Mouse (Mus musculus): ENCODE data around the gene Krt24.

Gene Krt24

DNA sequence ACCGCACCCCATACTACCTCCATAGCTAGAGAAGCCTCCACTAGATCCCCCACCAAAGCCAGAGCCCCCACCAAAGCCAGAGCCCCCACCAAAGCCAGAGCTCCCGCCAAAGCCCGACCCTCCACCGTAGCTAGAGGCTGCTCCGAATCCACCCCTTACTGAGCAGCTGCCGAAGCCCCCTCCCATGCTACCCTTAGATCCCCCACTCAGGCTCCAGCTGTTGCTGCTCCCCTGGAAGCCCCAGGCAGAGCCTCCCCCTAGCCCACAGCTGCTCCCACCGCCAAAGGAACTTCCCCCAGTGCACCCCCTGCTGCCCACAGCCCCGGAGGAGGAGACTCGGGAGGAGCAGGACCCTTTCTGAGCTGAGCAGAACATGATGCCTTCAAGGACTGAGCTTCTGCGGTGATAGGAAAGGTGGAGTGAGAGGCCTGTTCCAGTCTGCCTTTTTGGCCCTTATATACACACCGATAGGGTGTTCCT is at the start of gene Krt24:
TSS of gene Krt24 (minus strand) at position 430 of the 480 bp plus-strand sequence.
- DNase-seq (ENCODE audit: low spot score), result no peak

GRCm38 (mm10) chr11:99333426-99333825 is 48.4 kb upstream of the Krt24 start:
- DNase-seq (ENCODE audit: low spot score), result no peak

DNA sequence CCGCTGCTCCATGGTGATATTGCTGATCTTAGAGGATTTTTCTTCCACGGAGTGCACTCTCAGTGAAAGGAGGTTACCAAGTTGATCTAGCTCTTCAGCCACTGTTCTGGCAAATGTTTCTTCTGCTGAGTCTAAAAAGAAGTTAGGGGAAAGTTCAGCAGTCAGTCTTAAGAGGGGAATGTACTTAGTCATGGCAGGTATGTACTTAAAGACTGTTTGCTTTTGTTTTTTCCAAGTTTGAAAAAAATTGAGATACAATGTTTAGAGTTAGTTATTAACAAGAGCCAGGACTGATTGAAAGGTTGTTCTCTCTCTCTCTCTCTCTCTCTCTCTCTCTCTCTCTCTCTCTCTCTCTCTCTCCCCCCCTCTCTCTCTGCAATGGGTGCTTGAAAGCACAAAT is 44.6 kb upstream of the Krt24 start:
- no peak for DNase-seq (ENCODE audit: low spot score)

DNA sequence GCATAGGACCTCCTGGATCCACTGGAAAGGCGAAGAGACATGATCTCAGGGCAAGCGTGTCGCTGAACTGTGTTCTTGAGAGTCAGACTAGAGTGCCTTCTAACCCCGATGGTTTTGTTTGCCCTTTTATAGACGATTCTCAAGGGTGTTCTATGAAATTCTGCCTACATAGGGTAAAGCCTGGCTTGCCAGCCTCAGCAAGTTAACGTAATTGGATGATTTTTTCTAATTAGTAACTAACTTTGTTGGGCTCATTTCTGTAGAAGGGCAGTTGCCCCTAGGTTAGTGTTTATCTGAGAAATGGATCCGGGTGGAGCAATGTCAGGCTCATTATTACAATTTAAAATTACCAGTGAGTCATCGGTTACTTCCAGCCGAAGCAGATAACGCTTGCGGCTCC is 37.8 kb upstream of the Krt24 start, which contains the start of gene Krt25:
TSS of gene Krt25 (minus strand) at position 101 of the 400 bp plus-strand sequence.
- DNase-seq (ENCODE audit: low spot score), result no peak

DNA sequence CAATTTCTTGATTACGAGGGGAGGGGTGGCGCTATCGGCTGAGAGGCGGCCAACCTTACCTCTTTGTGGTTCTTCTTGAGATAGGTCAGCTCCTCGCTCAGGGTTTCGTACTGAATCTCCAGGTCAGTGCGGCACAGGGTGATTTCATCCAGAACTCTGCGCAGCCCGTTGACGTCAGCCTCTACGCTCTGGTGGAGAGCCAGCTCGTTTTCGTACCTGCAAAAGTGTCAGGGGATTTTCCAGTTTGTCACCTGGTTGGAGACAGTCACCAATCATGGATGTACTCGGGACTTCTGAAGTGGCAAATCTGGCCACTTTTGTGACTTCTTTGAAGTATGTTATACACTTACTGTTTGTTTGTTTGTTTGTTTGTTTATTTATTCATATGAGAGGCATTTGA is 36.0 kb upstream of the Krt24 start:
- no peak for DNase-seq (ENCODE audit: low spot score)

- DNase-seq (ENCODE audit: low spot score), result no peak
Measured at GRCm38 (mm10) chr11:99319127-99319526, 34.1 kb upstream of the Krt24 start.

DNA sequence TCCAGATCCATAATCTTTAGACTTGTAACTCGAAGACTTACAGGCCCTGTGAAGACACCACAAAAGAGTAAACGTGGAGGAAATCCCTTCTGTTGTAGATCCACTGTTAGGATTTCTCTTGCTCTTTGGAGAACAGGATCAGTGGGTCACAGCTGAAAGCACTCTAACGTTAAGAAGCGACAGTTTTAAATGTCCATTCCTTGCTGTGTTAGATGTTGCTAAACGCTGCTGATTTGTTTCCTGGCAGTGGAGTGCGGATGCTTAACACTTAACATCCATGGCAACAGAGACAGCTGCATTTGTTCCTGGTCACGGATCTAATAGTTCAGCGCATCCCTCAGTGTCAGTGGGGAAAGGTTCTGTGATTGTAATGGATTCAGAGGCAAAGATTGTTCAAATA is 31.5 kb upstream of the Krt24 start:
- DNase-seq (ENCODE audit: low spot score), result no peak

GRCm38 (mm10) chr11:99314594-99314993 is 29.5 kb upstream of the Krt24 start:
- no peak for DNase-seq (ENCODE audit: low spot score)

DNA sequence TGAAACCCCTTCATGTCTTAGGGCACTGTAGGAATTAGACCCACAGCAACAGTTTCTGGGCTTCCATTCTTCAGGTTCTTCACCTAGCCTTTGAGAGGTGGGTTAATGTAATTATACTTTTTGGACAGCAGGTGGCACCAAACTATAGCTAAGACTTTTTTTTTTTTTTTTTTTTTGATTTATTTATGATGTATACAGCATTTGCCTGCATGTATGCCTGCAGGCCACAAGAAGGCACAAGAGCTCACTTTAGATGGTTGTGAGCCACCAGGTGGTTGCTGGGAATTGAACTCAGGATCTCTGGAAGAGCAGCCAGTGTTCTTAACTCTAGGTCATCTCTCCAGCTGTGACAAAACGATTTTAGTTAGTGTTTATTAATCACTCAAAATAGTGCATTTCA is 25.8 kb upstream of the Krt24 start:
- peak; percentile 56 for DNase-seq (ENCODE audit: low spot score)

- DNase-seq (ENCODE audit: low spot score), result peak; percentile 68
Measured at GRCm38 (mm10) chr11:99307579-99307978, 22.5 kb upstream of the Krt24 start.

DNA sequence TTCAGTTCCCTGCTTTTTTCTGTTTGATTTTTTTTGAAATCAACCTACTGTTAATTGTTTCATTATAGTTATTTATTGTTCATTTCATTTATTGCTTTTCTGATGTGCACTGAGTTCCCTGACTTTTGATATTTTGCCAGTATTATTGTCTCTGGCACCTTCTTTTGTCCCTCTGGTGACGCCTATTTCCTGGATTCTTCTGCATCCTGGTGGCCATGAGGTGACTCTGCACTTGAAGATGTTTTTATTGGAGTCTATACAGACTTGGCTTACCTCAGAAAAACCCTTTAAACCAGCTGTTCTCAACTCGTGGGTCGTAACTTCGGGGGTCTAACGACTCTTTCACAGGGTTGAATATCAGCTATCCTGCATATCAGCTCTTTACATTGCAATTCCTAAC is 10.0 kb upstream of the Krt24 start:
- DNase-seq (ENCODE audit: low spot score), result peak; percentile 8

DNA sequence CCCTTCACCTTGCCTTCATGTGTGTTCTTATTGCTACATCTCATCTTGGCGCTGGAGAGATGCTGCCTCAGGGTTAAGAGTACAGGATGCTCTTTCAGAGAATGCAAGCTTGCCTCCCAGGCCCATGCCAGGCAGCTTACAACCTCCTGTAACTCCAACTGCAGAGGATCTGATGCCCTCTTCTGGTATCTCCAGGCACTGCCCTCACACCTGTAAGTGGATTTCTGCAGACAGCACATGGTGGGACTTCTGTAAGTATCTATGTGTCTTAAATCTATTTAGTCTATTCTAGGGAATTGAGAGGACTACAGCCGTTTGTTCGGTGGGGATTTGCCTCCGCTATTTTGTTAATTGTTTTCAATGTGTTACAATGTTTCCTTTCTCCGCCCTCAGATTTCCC is 7.8 kb upstream of the Krt24 start:
- DNase-seq (ENCODE audit: low spot score), result peak; percentile 7

DNA sequence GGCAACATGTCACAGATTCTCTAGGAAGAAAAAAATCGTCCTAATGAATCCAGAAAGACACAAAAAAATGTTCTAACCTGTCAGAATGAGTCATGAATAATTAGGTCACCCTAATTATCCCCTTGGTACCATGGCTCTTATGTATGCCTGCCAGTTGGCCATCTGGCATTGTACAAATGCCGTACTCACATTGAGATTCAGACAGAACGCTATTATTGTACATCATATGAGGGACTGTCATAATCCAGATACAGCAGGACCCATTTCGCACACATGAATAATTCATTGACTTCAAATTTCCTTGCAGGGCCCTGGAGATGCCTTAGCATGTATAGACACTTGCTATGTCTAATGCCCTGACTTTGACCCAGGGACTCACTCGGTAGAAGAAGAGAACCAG is 1.1 kb downstream of the Krt24 start:
- no peak for DNase-seq (ENCODE audit: low spot score)

DNA sequence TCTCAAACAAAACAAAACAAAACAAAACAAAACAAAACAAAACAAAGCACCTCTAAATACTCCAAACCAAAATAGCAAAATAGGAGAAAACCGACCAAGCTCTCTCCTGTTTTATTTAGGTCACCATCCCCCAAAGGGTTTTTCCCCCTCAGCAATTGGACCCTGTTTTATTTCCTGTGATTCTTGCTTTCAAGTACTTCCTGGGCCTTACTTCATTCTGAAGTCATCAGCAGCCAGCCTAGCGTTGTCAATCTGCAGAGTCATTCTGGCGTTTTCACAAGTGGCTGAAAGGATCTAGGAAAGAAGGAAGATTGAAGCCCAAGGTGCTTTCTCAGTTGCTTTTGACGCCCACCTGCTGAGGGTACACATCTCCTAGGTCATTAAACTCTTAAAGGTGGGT is 1.7 kb downstream of the Krt24 start:
- no peak for DNase-seq (ENCODE audit: low spot score)

- DNase-seq (ENCODE audit: low spot score), result no peak
Measured at GRCm38 (mm10) chr11:99281116-99281515, 3.9 kb downstream of the Krt24 start.

DNA sequence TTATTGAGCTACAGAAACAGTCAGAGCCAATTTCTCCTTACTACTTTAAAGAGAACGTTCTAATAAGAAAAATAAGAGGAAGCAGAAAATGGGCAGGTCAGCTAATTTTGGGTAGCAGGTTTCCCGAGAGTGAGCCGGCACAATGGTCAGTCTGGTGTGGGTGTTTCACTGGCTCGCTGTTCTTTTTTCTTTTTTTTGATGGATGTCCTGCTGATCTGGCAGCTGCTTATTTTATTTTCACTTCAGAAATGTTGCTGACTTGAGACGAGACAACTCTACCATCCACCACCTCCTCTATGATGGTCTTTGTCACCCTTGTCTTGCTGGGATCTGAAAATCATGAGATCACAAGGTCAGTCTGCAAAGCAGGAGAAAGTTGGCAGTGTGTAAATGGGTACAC is 5.1 kb downstream of the Krt24 start:
- DNase-seq (ENCODE audit: low spot score), result no peak

- no peak for DNase-seq (ENCODE audit: low spot score)
Measured at GRCm38 (mm10) chr11:99276786-99277185, 8.3 kb downstream of the Krt24 start.

GRCm38 (mm10) chr11:99275624-99276023 is 9.4 kb downstream of the Krt24 start:
- DNase-seq (ENCODE audit: low spot score), result no peak

DNA sequence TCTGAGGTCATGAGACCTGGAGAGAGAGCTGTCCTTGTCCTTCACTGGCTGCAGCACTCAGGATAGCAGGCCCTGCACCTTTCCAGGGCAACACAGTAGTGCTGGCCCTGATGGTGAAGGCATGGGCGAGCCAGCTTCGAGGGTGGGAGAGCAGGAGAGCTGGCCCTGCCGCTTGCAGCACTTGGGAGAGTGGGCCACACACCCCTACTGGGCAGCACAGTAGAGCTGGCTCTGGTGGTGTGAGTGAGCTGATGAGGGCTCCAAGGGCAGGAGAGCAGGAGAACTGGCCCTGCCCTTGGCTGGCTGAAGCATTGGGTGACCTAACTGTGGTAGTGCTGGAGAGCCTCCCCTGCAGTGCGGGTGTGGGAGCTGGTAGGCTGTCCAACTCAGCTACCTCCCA is 12.3 kb downstream of the Krt24 start:
- DNase-seq (ENCODE audit: low spot score), result no peak

DNA sequence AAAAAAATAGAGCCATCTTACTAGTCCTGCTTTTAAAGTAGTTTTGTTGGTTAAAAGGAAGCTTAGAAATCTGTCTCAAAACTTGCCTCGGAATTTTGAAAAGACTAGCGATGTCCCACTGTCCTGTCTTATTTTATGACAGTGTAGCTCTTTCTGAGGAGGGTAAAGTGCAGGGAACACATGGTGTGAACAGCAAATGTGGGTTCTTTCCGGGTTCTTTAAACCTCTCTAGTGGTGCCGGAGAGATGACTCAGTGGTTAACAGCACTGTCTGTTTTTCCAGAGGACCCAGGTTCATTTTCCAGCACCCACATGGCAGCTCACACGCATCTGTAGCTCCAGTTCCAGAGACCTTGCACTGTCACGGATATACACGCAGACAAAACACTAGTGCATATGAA is 15.9 kb downstream of the Krt24 start:
- no peak for DNase-seq (ENCODE audit: low spot score)

DNA sequence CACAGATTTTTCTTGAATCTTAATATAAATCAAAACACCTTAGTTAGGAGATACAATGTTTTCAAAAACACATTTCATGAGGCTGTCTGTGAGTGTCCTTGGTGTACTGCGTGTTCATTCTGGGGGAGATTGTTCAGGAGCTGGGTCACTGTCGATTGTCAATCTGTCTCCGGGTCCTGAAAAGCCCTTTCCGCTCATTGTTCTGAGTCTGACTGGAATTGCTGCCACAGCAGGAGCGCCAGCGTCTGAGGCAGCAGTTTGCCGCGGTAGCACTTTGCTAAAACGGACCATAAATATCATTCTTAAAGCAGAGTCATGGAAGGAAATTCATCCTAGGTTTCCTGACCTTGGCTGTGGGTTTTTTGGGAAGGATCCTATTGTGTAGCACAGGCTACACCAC is 19.3 kb downstream of the Krt24 start:
- DNase-seq (ENCODE audit: low spot score), result no peak

- DNase-seq (ENCODE audit: low spot score), result no peak
Measured at GRCm38 (mm10) chr11:99265220-99265619, 19.8 kb downstream of the Krt24 start.

GRCm38 (mm10) chr11:99256213-99256612 is 28.8 kb downstream of the Krt24 start:
- DNase-seq (ENCODE audit: low spot score), result no peak

GRCm38 (mm10) chr11:99255316-99255715 is 29.7 kb downstream of the Krt24 start:
- DNase-seq (ENCODE audit: low spot score), result no peak

DNA sequence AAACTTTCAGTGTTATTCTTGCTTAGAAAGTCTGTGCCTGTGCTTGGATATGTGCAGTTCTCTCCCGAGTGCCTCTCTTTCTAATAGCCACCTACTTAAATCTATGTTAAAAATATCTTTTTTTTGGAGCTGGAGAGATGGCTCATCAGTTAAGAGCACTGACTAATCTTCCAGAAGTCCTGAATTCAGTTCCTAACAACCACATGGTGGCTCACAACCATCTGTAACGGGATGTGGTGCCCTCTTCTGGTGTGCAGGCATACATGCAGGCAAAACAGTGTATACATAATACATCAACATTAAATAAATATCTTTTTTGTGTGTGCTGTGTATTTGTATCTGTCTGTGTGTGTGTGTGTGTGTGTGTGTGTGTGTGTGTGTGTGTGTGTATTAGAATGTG is 31.2 kb downstream of the Krt24 start:
- no peak for DNase-seq (ENCODE audit: low spot score)

Data from adipocyte (in vitro differentiated cells).